Comparison of ENCODE assay signal across 7 mouse cellular contexts in the genomic region with DNA sequence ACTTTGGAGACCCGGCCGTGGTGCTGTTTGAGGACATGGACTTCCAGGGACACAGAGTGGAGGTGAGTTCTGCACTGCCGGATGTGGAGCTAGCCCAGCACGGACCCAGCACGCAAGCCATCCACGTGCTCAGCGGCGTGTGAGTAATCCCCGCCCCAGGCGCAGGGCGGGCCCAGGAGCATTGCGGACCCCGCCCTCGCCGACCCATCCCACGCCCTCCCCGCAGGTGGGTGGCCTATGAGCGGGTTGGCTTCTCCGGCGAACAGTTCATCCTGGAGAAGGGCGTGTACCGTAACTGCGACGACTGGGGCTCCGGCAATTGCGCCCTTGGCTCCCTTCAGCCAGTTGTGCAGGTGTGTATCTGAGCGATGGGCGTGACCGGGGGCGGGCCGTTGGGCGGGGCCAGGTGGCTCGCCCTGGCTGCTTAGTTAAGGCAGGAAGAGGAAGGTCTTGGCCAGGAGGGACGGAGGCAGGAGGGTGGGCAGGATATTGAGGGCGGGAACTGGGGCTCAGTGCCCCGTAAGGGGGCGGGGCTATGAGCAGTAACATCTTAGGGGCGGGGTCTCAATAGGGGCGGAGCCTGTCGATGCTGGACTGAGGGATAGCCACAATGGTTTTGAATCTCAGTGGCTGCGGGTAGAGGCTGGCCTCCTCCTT. TPM values are rescaled to one million over a fixed set of nuclear protein-coding genes. Genes with fewer than 3 reads are reported as not detected.
A peak's percentile ranks its signal among the peaks of the same experiment; 100 is the strongest.
DNase-seq lines count a peak whose midpoint lies in the region; ATAC-seq lines count a peak whose summit lies in the region.

No protein-coding gene starts in this region.

- H3K4me3 ChIP-seq in intestine, embryonic 15.5 days (replicated peaks), result peak overlapping the region; percentile 34
- H3K4me3 ChIP-seq in midbrain, embryonic 11.5 days (ENCODE audit: low read depth, low read length), result peak overlapping the region; percentile 35

- H3K27me3 ChIP-seq in intestine, embryonic 15.5 days (replicated peaks), result no peaks in the 10 kb centered on the region
- H3K27me3 ChIP-seq in midbrain, embryonic 11.5 days (ENCODE audit: control insufficient read depth, insufficient read depth, low read length), result peaks cover 9% of the 10 kb centered on the region; the same call in 1 of the 2 replicates

- WGBS in intestine, embryonic 15.5 days, result under 1% methylated on average over 41 of the region's 41 CpGs
- under 1% methylated on average over 41 of the region's 41 CpGs for WGBS in midbrain, embryonic 11.5 days

- H3K36me3 ChIP-seq in intestine, embryonic 15.5 days, result peaks cover 5% of the 10 kb centered on the region; the same call in 1 of the 2 replicates
- H3K36me3 ChIP-seq in midbrain, embryonic 11.5 days (ENCODE audit: control insufficient read depth, insufficient read depth, low read length), result no peaks in the 10 kb centered on the region

- H3K9me3 ChIP-seq in intestine, embryonic 15.5 days, result no peaks in the 10 kb centered on the region
- H3K9me3 ChIP-seq in midbrain, embryonic 11.5 days (ENCODE audit: control insufficient read depth, low read length), result no peaks in the 10 kb centered on the region

- peak; percentile 97 for ATAC-seq in intestine, embryonic 15.5 days
- ATAC-seq in midbrain, embryonic 11.5 days (ENCODE audit: low FRiP score), result peak; percentile 71

- DNase-seq in WW6 (ENCODE audit: low read depth, low spot score), result peak; percentile 98
- peak; percentile 48 for DNase-seq in cerebellum, adult 8-10 months
- peak; percentile 76 for DNase-seq in forelimb bud, embryonic 11.5 days (ENCODE audit: low read depth, low spot score)
- peak; percentile 47 for DNase-seq in left cerebral cortex, postnatal 4 days
- DNase-seq in midbrain, embryonic 11.5 days (ENCODE audit: low spot score, missing footprints), result peak; percentile 92
- DNase-seq in skeletal muscle tissue, adult 2 months (ENCODE audit: low read depth, low spot score), result peak; percentile 42

- peak overlapping the region; percentile 2 for H3K9ac ChIP-seq in intestine, embryonic 15.5 days
- H3K9ac ChIP-seq in midbrain, embryonic 11.5 days (ENCODE audit: low read length), result peak overlapping the region; percentile 34; the same call in 1 of the 2 replicates

- H3K4me2 ChIP-seq in intestine, embryonic 15.5 days (replicated peaks), result peak overlapping the region; percentile 70
- H3K4me2 ChIP-seq in midbrain, embryonic 11.5 days, result peak overlapping the region; percentile 76

- peaks cover 18% of the 10 kb centered on the region for H3K4me1 ChIP-seq in intestine, embryonic 15.5 days (replicated peaks)
- peaks cover 6% of the 10 kb centered on the region for H3K4me1 ChIP-seq in midbrain, embryonic 11.5 days (ENCODE audit: control insufficient read depth, insufficient read depth, low read length)

- intact Hi-C loops in left cerebral cortex, postnatal 4 days (cut with DNase I), result no loop called here

- no peak overlapping the region for H3K27ac ChIP-seq in intestine, embryonic 15.5 days
- no peak overlapping the region for H3K27ac ChIP-seq in midbrain, embryonic 11.5 days (ENCODE audit: low read depth, low read length)

RNA-seq across cellular contexts. Expression of a gene that starts 13.0 kb away (rescaled TPM):
- polyA plus RNA-seq in intestine, embryonic 15.5 days (2015; fragmentation: Nextera tagmentation; extraction: Ambion mirVana), result 27.0 and 29.7 TPM in 2 replicates
- 1 to 10 TPM; 1.1 to 1.6 TPM for total RNA-seq in left cerebral cortex, postnatal 4 days (2021)
- polyA plus RNA-seq in midbrain, embryonic 11.5 days (2014; fragmentation: Nextera tagmentation; extraction: Ambion mirVana), result 4.3 and 4.7 TPM in 2 replicates

RNA-seq across cellular contexts. Expression of a gene that starts 20.5 kb away (rescaled TPM):
- 4.4 and 6.0 TPM in 2 replicates for polyA plus RNA-seq in intestine, embryonic 15.5 days (2015; fragmentation: Nextera tagmentation; extraction: Ambion mirVana)
- 10 to 100 TPM; 16.9 to 24.0 TPM for total RNA-seq in left cerebral cortex, postnatal 4 days (2021)
- 3.0 and 4.7 TPM in 2 replicates for polyA plus RNA-seq in midbrain, embryonic 11.5 days (2014; fragmentation: Nextera tagmentation; extraction: Ambion mirVana)

RNA-seq across cellular contexts. Expression of a gene that starts 21.2 kb away (rescaled TPM):
- 14.9 and 16.6 TPM in 2 replicates for polyA plus RNA-seq in intestine, embryonic 15.5 days (2015; fragmentation: Nextera tagmentation; extraction: Ambion mirVana)
- 1 to 10 TPM; 5.8 to 8.5 TPM for total RNA-seq in left cerebral cortex, postnatal 4 days (2021)
- 0.89 and 0.98 TPM in 2 replicates for polyA plus RNA-seq in midbrain, embryonic 11.5 days (2014; fragmentation: Nextera tagmentation; extraction: Ambion mirVana)

RNA-seq across cellular contexts. Expression of a gene that starts 28.2 kb away (rescaled TPM):
- not detected in 2 replicates for polyA plus RNA-seq in intestine, embryonic 15.5 days (2015; fragmentation: Nextera tagmentation; extraction: Ambion mirVana)
- not detected for total RNA-seq in left cerebral cortex, postnatal 4 days (2021)
- polyA plus RNA-seq in midbrain, embryonic 11.5 days (2014; fragmentation: Nextera tagmentation; extraction: Ambion mirVana), result not detected in 2 replicates

RNA-seq across cellular contexts. Expression of a gene that starts 46.7 kb away (rescaled TPM):
- polyA plus RNA-seq in intestine, embryonic 15.5 days (2015; fragmentation: Nextera tagmentation; extraction: Ambion mirVana), result 362 and 375 TPM in 2 replicates
- total RNA-seq in left cerebral cortex, postnatal 4 days (2021), result 100 to 1,000 TPM; 214 to 231 TPM
- 308 and 312 TPM in 2 replicates for polyA plus RNA-seq in midbrain, embryonic 11.5 days (2014; fragmentation: Nextera tagmentation; extraction: Ambion mirVana)

Comparison
In these comparisons a context has a peak if more than half of its experiments do, and no peak if none do; other contexts are left out.
1. DNase-seq: peak in every context shown above with its lines; median percentile 98 in WW6; 92 in midbrain, embryonic 11.5 days; 76 in forelimb bud, embryonic 11.5 days; 48 in cerebellum, adult 8-10 months; 47 in left cerebral cortex, postnatal 4 days; 42 in skeletal muscle tissue, adult 2 months.